Mouse (Mus musculus) telencephalon, adult 2 months (tissue): ENCODE results near the gene Stom.

Experiments used
- DNase-seq: peaks from one replicate; pipeline ENCODE4 v3.0.0-alpha.2; 2011; ENCODE audit warnings: low read depth, low spot score

Stom gene

DNA sequence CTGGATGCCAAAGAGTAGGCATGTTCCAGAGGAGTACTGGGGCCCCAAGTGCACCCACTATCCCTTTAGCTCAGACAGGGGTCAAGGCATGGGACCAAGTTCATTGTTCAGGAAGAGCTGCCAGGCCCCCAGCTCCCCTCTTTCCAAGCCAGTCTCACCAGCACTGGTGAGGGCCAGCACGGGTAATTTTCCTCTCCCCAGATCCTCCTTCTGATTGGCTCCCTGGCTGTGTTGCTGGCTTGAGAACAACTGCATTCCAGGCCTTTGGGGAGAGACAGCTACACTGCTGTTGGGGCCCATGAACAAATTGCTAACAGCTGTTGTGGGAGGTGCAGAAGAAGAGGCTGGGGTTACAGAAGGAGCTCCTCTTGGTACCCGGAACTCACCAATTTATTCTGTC is 63.2 kb downstream of the Stom start:
- DNase-seq: no peak

DNA sequence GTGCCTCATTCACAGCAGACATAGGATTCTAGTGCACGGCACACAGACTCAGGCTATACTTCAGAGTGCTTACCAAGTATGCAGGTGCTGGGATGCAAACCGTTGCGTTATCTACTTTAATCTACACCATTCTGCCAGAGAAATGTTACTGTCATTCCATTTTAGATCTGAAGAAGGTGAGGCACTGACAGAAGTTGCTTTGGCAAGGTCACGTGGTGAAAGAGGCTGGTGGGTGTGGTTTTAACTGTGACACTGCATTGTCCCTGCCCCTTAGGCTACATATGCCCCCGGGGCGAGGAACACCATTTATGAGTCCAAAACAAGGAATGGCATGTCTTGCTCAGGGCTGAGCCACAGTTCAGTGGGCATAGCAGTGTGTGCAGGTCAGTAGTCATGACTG is 63.9 kb downstream of the Stom start:
- no peak for DNase-seq

GRCm38 (mm10) chr2:35271817-35272216 is 65.0 kb downstream of the Stom start:
- DNase-seq: peak; percentile 86

- DNase-seq: no peak
Observed at GRCm38 (mm10) chr2:35270531-35270984, 66.2 kb downstream of the Stom start.

GRCm38 (mm10) chr2:35269716-35270260 is 67.0 kb downstream of the Stom start:
- no peak for DNase-seq

DNA sequence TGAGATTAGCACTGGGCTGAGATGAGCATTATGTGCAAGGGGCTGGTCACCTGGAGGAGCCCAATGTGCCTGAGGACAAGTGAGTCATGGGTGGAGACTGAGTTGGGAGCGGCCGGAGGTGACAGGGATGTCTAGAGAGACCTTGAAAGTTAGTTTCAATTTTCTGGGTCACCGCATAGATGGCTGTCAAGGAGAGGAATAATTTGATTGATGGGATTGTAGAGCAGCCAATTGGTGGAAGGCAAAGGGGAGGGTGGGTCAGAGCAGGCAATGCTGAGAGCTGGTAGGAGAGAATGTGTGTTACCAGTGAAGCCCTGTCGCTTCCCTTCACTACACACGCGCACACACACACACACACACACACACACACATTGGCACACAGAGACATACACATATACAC is 67.6 kb downstream of the Stom start:
- no peak for DNase-seq

- DNase-seq: no peak
Observed at GRCm38 (mm10) chr2:35267876-35268566, 68.8 kb downstream of the Stom start.

DNA sequence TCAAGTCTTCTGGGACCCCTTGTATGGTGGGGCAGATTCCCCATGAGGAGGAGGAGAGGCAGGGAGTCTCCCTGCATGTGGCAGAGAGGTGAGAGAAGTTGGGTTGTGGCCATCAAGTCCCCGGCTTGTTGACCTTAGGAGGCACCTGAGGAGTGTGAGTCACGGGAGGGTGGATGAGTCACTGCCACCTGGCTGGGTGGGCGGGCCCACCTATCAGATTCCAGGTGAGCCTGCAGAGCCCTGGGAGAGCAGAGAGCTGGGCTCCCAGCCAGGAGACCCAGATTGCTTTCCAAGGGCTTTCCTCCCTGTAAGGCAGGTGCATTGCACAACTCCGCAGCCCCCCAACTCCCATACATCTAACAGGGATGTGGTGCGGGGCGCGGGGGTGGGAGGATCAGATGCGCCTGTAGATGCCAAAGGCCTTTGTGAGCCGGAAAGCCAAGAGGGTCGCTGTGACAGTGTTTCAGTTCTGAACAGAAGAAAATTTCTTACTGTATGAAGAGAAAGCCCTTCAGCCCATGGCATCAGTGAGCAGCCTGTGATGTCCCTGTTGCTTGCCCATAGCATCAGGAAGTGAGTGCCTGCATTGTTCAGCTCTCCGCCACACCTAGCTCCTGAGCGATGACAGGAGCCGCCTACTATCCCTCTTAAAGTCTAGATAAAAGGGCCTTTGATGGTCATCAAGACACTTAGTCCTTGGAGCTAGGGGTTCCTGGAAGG is 69.5 kb downstream of the Stom start:
- no peak for DNase-seq

DNA sequence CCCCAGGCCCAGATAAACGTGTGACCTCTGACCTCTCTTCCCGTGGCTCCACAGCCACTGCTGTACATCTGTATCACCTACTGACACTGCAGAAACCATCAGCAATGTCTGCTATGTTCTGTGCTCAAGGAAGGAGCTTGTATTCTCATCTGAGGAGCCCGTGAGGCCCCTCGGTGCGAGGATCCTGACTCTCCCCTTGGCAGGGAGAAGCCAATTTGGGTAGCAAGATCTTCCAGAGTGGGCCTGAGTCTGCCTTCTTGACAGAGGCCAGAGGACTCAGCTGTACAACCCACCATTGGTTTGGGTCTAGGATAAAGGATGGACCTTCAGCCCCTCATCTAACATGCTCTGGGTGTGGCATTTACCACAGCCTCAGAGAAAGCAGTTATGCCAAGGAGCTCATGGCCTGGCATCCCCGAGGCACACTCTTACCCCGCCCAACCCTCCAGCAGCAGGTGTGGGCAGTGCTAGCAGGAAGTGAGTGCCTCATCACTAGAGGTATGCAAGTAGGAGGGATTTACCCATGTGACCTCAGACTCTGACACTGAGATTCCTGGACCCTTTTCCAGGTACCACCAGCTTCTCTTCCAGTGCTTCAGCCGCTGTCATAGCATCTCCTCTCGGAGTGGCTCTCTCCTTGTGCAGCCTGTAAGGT is 70.4 kb downstream of the Stom start:
- DNase-seq: no peak

DNA sequence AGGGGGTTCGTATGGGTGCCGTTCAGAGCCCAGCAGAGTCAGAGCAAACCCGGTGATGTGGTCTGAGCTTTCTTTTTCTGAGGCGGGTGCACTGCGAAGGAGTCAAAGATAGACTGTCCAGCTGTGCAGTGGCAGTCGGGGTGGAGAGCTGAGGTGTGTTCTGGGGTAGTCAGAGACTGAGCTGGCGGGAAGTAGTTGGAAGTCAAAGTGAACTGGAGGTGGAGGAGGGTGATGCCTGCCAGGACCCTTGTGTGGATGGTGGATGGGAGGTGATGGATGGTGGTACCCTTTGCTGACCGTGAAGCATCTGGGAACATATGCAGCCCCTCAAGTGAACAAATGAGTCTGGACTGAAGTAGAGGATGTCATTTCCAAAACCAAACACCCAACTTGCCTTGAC is 71.0 kb downstream of the Stom start:
- no peak for DNase-seq

- no peak for DNase-seq
Observed at GRCm38 (mm10) chr2:35265296-35265695, 71.5 kb downstream of the Stom start.

- no peak for DNase-seq
Observed at GRCm38 (mm10) chr2:35264095-35264494, 72.7 kb downstream of the Stom start.
